Mouse (Mus musculus): ENCODE measurements around the gene F7. TPM values are rescaled to one million over a fixed set of nuclear protein-coding genes. Genes with fewer than 3 reads are reported as not detected.

Gene F7
- polyA plus RNA-seq, 1 experiment from 2014 or later = not detected

- 0 out of 2 replicates have a peak, but pooled peaks cover 3% of the 10 kb centered on the region for H3K36me3 ChIP-seq
- no peaks in the 10 kb centered on the region for H3K27me3 ChIP-seq
- H3K4me1 ChIP-seq = peaks cover 8% of the 10 kb centered on the region
- no peaks in the 10 kb centered on the region for H3K9me3 ChIP-seq
- no peak overlapping the region for H3K4me3 ChIP-seq
- no peak for ATAC-seq (ENCODE audit: insufficient number of reproducible peaks, low FRiP score, low TSS enrichment, low read depth)
- H3K9ac ChIP-seq = no peak overlapping the region
- no peak overlapping the region for H3K27ac ChIP-seq
- 68% methylated on average over 10 of the region's 10 CpGs for WGBS
- H3K4me2 ChIP-seq = no peak overlapping the region
These were observed 34.4 kb upstream of the F7 start for GRCm38 (mm10) chr8:12991411-12991810.

- no peak for ATAC-seq (ENCODE audit: insufficient number of reproducible peaks, low FRiP score, low TSS enrichment, low read depth)
- no peak overlapping the region for H3K27ac ChIP-seq
- 71% methylated on average over 5 of the region's 5 CpGs for WGBS
- peaks cover 24% of the 10 kb centered on the region for H3K4me1 ChIP-seq
- no peak overlapping the region for H3K9ac ChIP-seq
- no peak overlapping the region for H3K4me2 ChIP-seq
- H3K36me3 ChIP-seq = peaks cover 10% of the 10 kb centered on the region; the same call in 1 of the 2 replicates
- no peak overlapping the region for H3K4me3 ChIP-seq
- H3K27me3 ChIP-seq = no peaks in the 10 kb centered on the region
- H3K9me3 ChIP-seq = no peaks in the 10 kb centered on the region
These were observed 31.4 kb upstream of the F7 start for GRCm38 (mm10) chr8:12994468-12994867.

GRCm38 (mm10) chr8:12995481-12995880 lies 30.4 kb upstream of the F7 start:
- Histone ChIP-seq H3K9ac (no peak overlapping the region), H3K4me2 (no peak overlapping the region), H3K4me1 (peaks cover 24% of the 10 kb centered on the region), H3K27me3 (no peaks in the 10 kb centered on the region), H3K36me3 (peaks cover 16% of the 10 kb centered on the region; the same call in 1 of the 2 replicates), H3K4me3 (no peak overlapping the region), H3K27ac (0 out of 2 replicates have a peak overlapping the region, but pooled peaks have one; percentile 29), H3K9me3 (no peaks in the 10 kb centered on the region)
- no peak for ATAC-seq (ENCODE audit: insufficient number of reproducible peaks, low FRiP score, low TSS enrichment, low read depth)
- WGBS = 39% methylated on average over 5 of the region's 5 CpGs

- Histone ChIP-seq H3K4me1 (peaks cover 24% of the 10 kb centered on the region), H3K27me3 (no peaks in the 10 kb centered on the region), H3K4me2 (no peak overlapping the region), H3K9me3 (no peaks in the 10 kb centered on the region), H3K9ac (no peak overlapping the region), H3K27ac (peak overlapping the region; percentile 69), H3K4me3 (no peak overlapping the region), H3K36me3 (peaks cover 28% of the 10 kb centered on the region)
- WGBS = 19% methylated on average over 8 of the region's 8 CpGs
- no peak for ATAC-seq (ENCODE audit: insufficient number of reproducible peaks, low FRiP score, low TSS enrichment, low read depth)
These were observed 29.0 kb upstream of the F7 start for GRCm38 (mm10) chr8:12996831-12997275.

- H3K27me3 ChIP-seq = no peaks in the 10 kb centered on the region
- H3K4me2 ChIP-seq = no peak overlapping the region
- peaks cover 42% of the 10 kb centered on the region for H3K36me3 ChIP-seq
- WGBS = 68% methylated on average over 7 of the region's 8 CpGs
- no peak overlapping the region for H3K9ac ChIP-seq
- H3K27ac ChIP-seq = no peak overlapping the region
- H3K9me3 ChIP-seq = no peaks in the 10 kb centered on the region
- no peak overlapping the region for H3K4me3 ChIP-seq
- H3K4me1 ChIP-seq = peaks cover 24% of the 10 kb centered on the region
- ATAC-seq (ENCODE audit: insufficient number of reproducible peaks, low FRiP score, low TSS enrichment, low read depth) = no peak
These were observed 27.5 kb upstream of the F7 start for GRCm38 (mm10) chr8:12998331-12998730.

- Histone ChIP-seq H3K4me1 (peaks cover 24% of the 10 kb centered on the region), H3K4me2 (no peak overlapping the region), H3K36me3 (peaks cover 57% of the 10 kb centered on the region), H3K4me3 (no peak overlapping the region), H3K9ac (no peak overlapping the region), H3K9me3 (no peaks in the 10 kb centered on the region), H3K27ac (no peak overlapping the region), H3K27me3 (no peaks in the 10 kb centered on the region)
- ATAC-seq (ENCODE audit: insufficient number of reproducible peaks, low FRiP score, low TSS enrichment, low read depth) = no peak
- 73% methylated on average over 9 of the region's 9 CpGs for WGBS
These were observed 26.0 kb upstream of the F7 start for GRCm38 (mm10) chr8:12999793-13000192.

- ATAC-seq (ENCODE audit: insufficient number of reproducible peaks, low FRiP score, low TSS enrichment, low read depth) = no peak
- peaks cover 79% of the 10 kb centered on the region for H3K36me3 ChIP-seq
- 48% methylated on average over 4 of the region's 4 CpGs for WGBS
These were observed 18.4 kb upstream of the F7 start for GRCm38 (mm10) chr8:13007458-13007857.

GRCm38 (mm10) chr8:13010313-13010712 lies 15.5 kb upstream of the F7 start:
- Histone ChIP-seq H3K27me3 (no peaks in the 10 kb centered on the region), H3K4me1 (no peaks in the 10 kb centered on the region), H3K27ac (no peak overlapping the region), H3K4me3 (no peak overlapping the region), H3K9me3 (0 out of 2 replicates have a peak, but pooled peaks cover 3% of the 10 kb centered on the region), H3K9ac (no peak overlapping the region), H3K36me3 (peaks cover 75% of the 10 kb centered on the region), H3K4me2 (no peak overlapping the region)
- no peak for ATAC-seq (ENCODE audit: insufficient number of reproducible peaks, low FRiP score, low TSS enrichment, low read depth)
- WGBS = 50% methylated on average over 4 of the region's 4 CpGs

More at GRCm38 (mm10) chr8:13007458-13007857, 18.4 kb upstream of the F7 start:
- Histone ChIP-seq H3K4me2 (no peak overlapping the region), H3K27me3 (no peaks in the 10 kb centered on the region), H3K9ac (no peak overlapping the region), H3K9me3 (0 out of 2 replicates have a peak, but pooled peaks cover 3% of the 10 kb centered on the region), H3K27ac (no peak overlapping the region), H3K4me1 (no peaks in the 10 kb centered on the region), H3K4me3 (no peak overlapping the region)

GRCm38 (mm10) chr8:13019560-13019959 lies 6.3 kb upstream of the F7 start:
- H3K27me3 ChIP-seq = no peaks in the 10 kb centered on the region
- no peaks in the 10 kb centered on the region for H3K9me3 ChIP-seq
- no peak overlapping the region for H3K4me2 ChIP-seq
- H3K9ac ChIP-seq = no peak overlapping the region
- WGBS = 54% methylated on average over 4 of the region's 4 CpGs
- H3K4me1 ChIP-seq = no peaks in the 10 kb centered on the region
- H3K36me3 ChIP-seq = peaks cover 38% of the 10 kb centered on the region
- H3K4me3 ChIP-seq = no peak overlapping the region
- no peak for ATAC-seq (ENCODE audit: insufficient number of reproducible peaks, low FRiP score, low TSS enrichment, low read depth)
- H3K27ac ChIP-seq = no peak overlapping the region

- Histone ChIP-seq H3K4me3 (no peak overlapping the region), H3K4me2 (no peak overlapping the region), H3K27ac (no peak overlapping the region), H3K27me3 (no peaks in the 10 kb centered on the region), H3K4me1 (no peaks in the 10 kb centered on the region), H3K9me3 (no peaks in the 10 kb centered on the region), H3K36me3 (peaks cover 22% of the 10 kb centered on the region), H3K9ac (no peak overlapping the region)
- no peak for ATAC-seq (ENCODE audit: insufficient number of reproducible peaks, low FRiP score, low TSS enrichment, low read depth)
- WGBS = 90% methylated on average over 8 of the region's 8 CpGs
These were observed 4.0 kb upstream of the F7 start for GRCm38 (mm10) chr8:13021830-13022229.

GRCm38 (mm10) chr8:13027615-13028014 lies 1.8 kb downstream of the F7 start:
- H3K4me1 ChIP-seq = no peaks in the 10 kb centered on the region
- no peak overlapping the region for H3K4me2 ChIP-seq
- H3K4me3 ChIP-seq = no peak overlapping the region
- H3K36me3 ChIP-seq = no peaks in the 10 kb centered on the region
- no peaks in the 10 kb centered on the region for H3K27me3 ChIP-seq
- H3K9ac ChIP-seq = no peak overlapping the region
- H3K27ac ChIP-seq = no peak overlapping the region
- WGBS = 78% methylated on average over 5 of the region's 5 CpGs
- no peak for ATAC-seq (ENCODE audit: insufficient number of reproducible peaks, low FRiP score, low TSS enrichment, low read depth)
- no peaks in the 10 kb centered on the region for H3K9me3 ChIP-seq

- Histone ChIP-seq H3K9me3 (no peaks in the 10 kb centered on the region), H3K4me2 (no peak overlapping the region), H3K36me3 (no peaks in the 10 kb centered on the region), H3K9ac (no peak overlapping the region), H3K4me1 (no peaks in the 10 kb centered on the region), H3K27me3 (no peaks in the 10 kb centered on the region), H3K4me3 (no peak overlapping the region), H3K27ac (no peak overlapping the region)
- WGBS = 62% methylated on average over 5 of the region's 5 CpGs
- no peak for ATAC-seq (ENCODE audit: insufficient number of reproducible peaks, low FRiP score, low TSS enrichment, low read depth)
These were observed 2.6 kb downstream of the F7 start for GRCm38 (mm10) chr8:13028482-13028881.

- Histone ChIP-seq H3K4me1 (0 out of 2 replicates have a peak, but pooled peaks cover 5% of the 10 kb centered on the region), H3K4me2 (no peak overlapping the region), H3K9ac (no peak overlapping the region), H3K27me3 (no peaks in the 10 kb centered on the region), H3K36me3 (no peaks in the 10 kb centered on the region), H3K4me3 (no peak overlapping the region), H3K27ac (no peak overlapping the region), H3K9me3 (no peaks in the 10 kb centered on the region)
- 83% methylated on average over 10 of the region's 10 CpGs for WGBS
- ATAC-seq (ENCODE audit: insufficient number of reproducible peaks, low FRiP score, low TSS enrichment, low read depth) = no peak
These were observed 10.5 kb downstream of the F7 start for GRCm38 (mm10) chr8:13036346-13036812.
